Mouse (Mus musculus): ENCODE data around the gene Cd81. TPM values are rescaled to one million over a fixed set of nuclear protein-coding genes. Genes with fewer than 3 reads are reported as not detected.

Cd81 gene
- polyA plus RNA-seq, 1 experiment: 684 TPM

GRCm38 (mm10) chr7:143068316-143068881, 15.9 kb downstream of the Cd81 start:
- TF ChIP-seq CTCF (IDR thresholded peaks at IDR 0.05; ENCODE audit: borderline replicate concordance, insufficient read depth, low read length) (no peak), POLR2A (IDR thresholded peaks at IDR 0.05; ENCODE audit: low read depth, low read length) (no peak)
- H3K27ac ChIP-seq (ENCODE audit: insufficient read depth, low read length): peak overlapping the region; percentile 60

GRCm38 (mm10) chr7:143068882-143069591, 16.5 kb downstream of the Cd81 start, which contains the start of gene Tssc4:
Gene Tssc4 (plus strand): TSS chr7:143069249.
- H3K27ac ChIP-seq (ENCODE audit: insufficient read depth, low read length): peak within 1 kb of the TSS; percentile 60
- TF ChIP-seq CTCF (IDR thresholded peaks at IDR 0.05; ENCODE audit: borderline replicate concordance, insufficient read depth, low read length) (no peak), POLR2A (IDR thresholded peaks at IDR 0.05; ENCODE audit: low read depth, low read length) (peak; percentile 79)
- H3K4me1 ChIP-seq (ENCODE audit: control insufficient read depth, insufficient read depth, low read length): peaks cover 10% of the 10 kb centered on the region
- peak within 1 kb of the TSS; percentile 80 for H3K4me3 ChIP-seq (ENCODE audit: insufficient read depth, low read length)

More at GRCm38 (mm10) chr7:143068316-143068881, 15.9 kb downstream of the Cd81 start:
- Histone ChIP-seq H3K4me3 (ENCODE audit: insufficient read depth, low read length) (no peak overlapping the region), H3K4me1 (ENCODE audit: control insufficient read depth, insufficient read depth, low read length) (peaks cover 10% of the 10 kb centered on the region)

GRCm38 (mm10) chr7:143069751-143070400, 17.3 kb downstream of the Cd81 start:
- TF ChIP-seq POLR2A (IDR thresholded peaks at IDR 0.05; ENCODE audit: low read depth, low read length): no peak
- Histone ChIP-seq H3K4me3 (ENCODE audit: insufficient read depth, low read length) (peak overlapping the region; percentile 80), H3K4me1 (ENCODE audit: control insufficient read depth, insufficient read depth, low read length) (peaks cover 10% of the 10 kb centered on the region)

GRCm38 (mm10) chr7:143070506-143071070, 18.0 kb downstream of the Cd81 start:
- TF ChIP-seq CTCF (IDR thresholded peaks at IDR 0.05; ENCODE audit: borderline replicate concordance, insufficient read depth, low read length) (no peak), POLR2A (IDR thresholded peaks at IDR 0.05; ENCODE audit: low read depth, low read length) (no peak)
- H3K27ac ChIP-seq (ENCODE audit: insufficient read depth, low read length): no peak overlapping the region
- peak overlapping the region; percentile 80 for H3K4me3 ChIP-seq (ENCODE audit: insufficient read depth, low read length)
- peaks cover 10% of the 10 kb centered on the region for H3K4me1 ChIP-seq (ENCODE audit: control insufficient read depth, insufficient read depth, low read length)

More at GRCm38 (mm10) chr7:143069751-143070400, 17.3 kb downstream of the Cd81 start:
- H3K27ac ChIP-seq (ENCODE audit: insufficient read depth, low read length): peak overlapping the region; percentile 49

- no peak for TF ChIP-seq CTCF (IDR thresholded peaks at IDR 0.05; ENCODE audit: borderline replicate concordance, insufficient read depth, low read length)
- Histone ChIP-seq H3K27ac (ENCODE audit: insufficient read depth, low read length) (no peak overlapping the region), H3K4me3 (ENCODE audit: insufficient read depth, low read length) (no peak overlapping the region), H3K4me1 (ENCODE audit: control insufficient read depth, insufficient read depth, low read length) (peaks cover 10% of the 10 kb centered on the region)
Measured at GRCm38 (mm10) chr7:143072605-143073004, 20.1 kb downstream of the Cd81 start.

GRCm38 (mm10) chr7:143073086-143073485, 20.5 kb downstream of the Cd81 start:
- no peak overlapping the region for H3K27ac ChIP-seq (ENCODE audit: insufficient read depth, low read length)
- H3K4me1 ChIP-seq (ENCODE audit: control insufficient read depth, insufficient read depth, low read length): peaks cover 7% of the 10 kb centered on the region
- TF ChIP-seq CTCF (IDR thresholded peaks at IDR 0.05; ENCODE audit: borderline replicate concordance, insufficient read depth, low read length) (no peak), POLR2A (IDR thresholded peaks at IDR 0.05; ENCODE audit: low read depth, low read length) (no peak)
- no peak overlapping the region for H3K4me3 ChIP-seq (ENCODE audit: insufficient read depth, low read length)

GRCm38 (mm10) chr7:143075394-143075793, 22.9 kb downstream of the Cd81 start:
- H3K27ac ChIP-seq (ENCODE audit: insufficient read depth, low read length): no peak overlapping the region
- TF ChIP-seq CTCF (IDR thresholded peaks at IDR 0.05; ENCODE audit: borderline replicate concordance, insufficient read depth, low read length) (no peak), POLR2A (IDR thresholded peaks at IDR 0.05; ENCODE audit: low read depth, low read length) (no peak)
- peaks cover 4% of the 10 kb centered on the region for H3K4me1 ChIP-seq (ENCODE audit: control insufficient read depth, insufficient read depth, low read length)
- H3K4me3 ChIP-seq (ENCODE audit: insufficient read depth, low read length): no peak overlapping the region

GRCm38 (mm10) chr7:143077351-143077750, 24.8 kb downstream of the Cd81 start:
- Histone ChIP-seq H3K4me3 (ENCODE audit: insufficient read depth, low read length) (no peak overlapping the region), H3K4me1 (ENCODE audit: control insufficient read depth, insufficient read depth, low read length) (no peaks in the 10 kb centered on the region), H3K27ac (ENCODE audit: insufficient read depth, low read length) (no peak overlapping the region)
- TF ChIP-seq POLR2A (IDR thresholded peaks at IDR 0.05; ENCODE audit: low read depth, low read length) (no peak), CTCF (IDR thresholded peaks at IDR 0.05; ENCODE audit: borderline replicate concordance, insufficient read depth, low read length) (no peak)

GRCm38 (mm10) chr7:143082024-143082423, 29.5 kb downstream of the Cd81 start:
- Histone ChIP-seq H3K27ac (ENCODE audit: insufficient read depth, low read length) (no peak overlapping the region), H3K4me3 (ENCODE audit: insufficient read depth, low read length) (no peak overlapping the region), H3K4me1 (ENCODE audit: control insufficient read depth, insufficient read depth, low read length) (no peaks in the 10 kb centered on the region)
- no peak for TF ChIP-seq POLR2A (IDR thresholded peaks at IDR 0.05; ENCODE audit: low read depth, low read length)
- TF ChIP-seq CTCF (IDR thresholded peaks at IDR 0.05; ENCODE audit: borderline replicate concordance, insufficient read depth, low read length): no peak

Measured in embryonic fibroblast, embryonic 13.5 days (primary cell).